Mouse (Mus musculus): Measurements from ENCODE around the gene Gm49394.

DNA sequence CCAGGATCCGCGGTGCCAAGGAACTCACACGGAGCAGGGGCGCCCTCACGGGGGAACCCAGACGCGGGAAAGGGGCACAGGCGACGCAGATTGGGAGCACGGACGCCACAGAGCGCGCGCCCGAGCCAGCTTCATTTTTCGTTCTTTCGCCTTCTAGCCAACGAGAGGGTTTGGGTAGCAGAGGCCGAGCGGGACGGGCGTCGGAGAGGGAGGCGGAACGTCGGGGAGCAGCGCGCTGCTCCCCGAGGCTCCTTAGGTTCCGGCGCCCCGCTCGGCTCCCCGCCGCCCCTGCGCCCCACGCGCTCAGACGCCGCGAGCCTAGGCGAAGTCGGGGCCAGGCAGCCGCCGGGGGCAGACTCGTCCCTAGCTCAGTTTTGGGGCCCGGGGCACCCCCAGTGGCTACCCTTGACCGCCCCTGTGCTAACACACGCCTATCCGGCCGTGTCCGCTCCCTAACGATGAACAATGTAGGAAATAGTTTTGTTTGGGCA lies 5.8 kb downstream of the Gm49394 start:
- TF ChIP-seq POLR2A (IDR thresholded peaks at IDR 0.05; ENCODE audit: borderline replicate concordance, extremely low read depth, low read depth, low read length) (no peak), CTCF (IDR thresholded peaks at IDR 0.05; ENCODE audit: insufficient read depth, low read length) (no peak)

Data from lung, adult 2 months (tissue).